ENCODE assay signal across 10 mouse cellular contexts in the genomic region with DNA sequence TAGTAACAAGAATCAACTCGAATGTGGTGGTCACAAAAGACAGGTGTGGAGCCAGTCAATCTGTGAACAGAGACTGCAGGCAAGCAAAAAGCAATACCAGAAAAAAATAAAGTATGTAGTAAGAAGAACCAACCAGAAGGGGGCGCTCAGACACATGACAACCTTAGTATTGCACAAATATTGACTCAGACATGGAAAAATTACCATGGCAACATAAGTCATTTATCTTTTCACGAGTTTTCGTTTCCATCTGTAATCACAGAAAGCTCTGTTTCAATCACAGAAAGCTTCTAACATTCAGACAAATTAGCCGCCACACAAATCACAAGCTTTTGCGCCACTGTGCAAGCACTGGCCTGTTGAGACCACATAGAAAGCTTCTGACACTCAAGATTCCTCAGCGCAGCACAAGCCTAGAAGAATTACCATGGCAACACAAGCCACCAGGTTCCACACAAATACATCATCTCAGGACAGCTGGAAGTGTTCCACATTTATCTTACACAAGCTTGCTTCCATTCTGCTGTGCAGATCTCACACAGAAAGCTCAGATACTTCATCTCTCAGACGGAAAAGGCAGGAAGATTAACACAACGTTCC. TPM values are rescaled to one million over a fixed set of nuclear protein-coding genes. Genes with fewer than 3 reads are reported as not detected.
DNase-seq lines count a peak whose midpoint lies in the region.
"Had no signal": no experiment of that assay in that cellular context is flagged by ENCODE, and none has a peak within 500 bp of the region (broad histone marks: within the 10 kb centered on the region; RNA-seq: fewer than 3 reads in every experiment).

No protein-coding gene starts in this region.

- no peaks in the 10 kb centered on the region for H3K27me3 ChIP-seq in heart, embryonic 10.5 days (ENCODE audit: insufficient read depth, poor library complexity, severe bottlenecking)

- no peaks in the 10 kb centered on the region for H3K36me3 ChIP-seq in heart, embryonic 10.5 days

- no peaks in the 10 kb centered on the region for H3K4me1 ChIP-seq in heart, embryonic 10.5 days

- peak; percentile 21 for DNase-seq in heart, adult 8-10 months (ENCODE audit: low spot score)
- no peak for DNase-seq in heart, embryonic 10.5 days (ENCODE audit: low spot score)
- DNase-seq in 3134 (ENCODE audit: extremely low read depth, insufficient read length, low spot score), result peak; percentile 2
- DNase-seq in Muller cell, postnatal 12 days (ENCODE audit: inconsistent ontology term), result peak; percentile 14
- peak; percentile 13 for DNase-seq in embryo, embryonic 11.5 days (ENCODE audit: low read depth, low spot score)
- peak; percentile 14 to 25 for DNase-seq in layer of hippocampus, postnatal 36 days
- peak; percentile 3 for DNase-seq in retina, adult 2 months (ENCODE audit: low read depth, low spot score)
- no peak for DNase-seq in spleen, postnatal 10 days (ENCODE audit: low spot score in 2 of 2)

- H3K9me3 ChIP-seq in heart, embryonic 10.5 days, result no peaks in the 10 kb centered on the region

- H3K4me3 ChIP-seq in heart, embryonic 10.5 days, result no peak overlapping the region

- H3K27ac ChIP-seq in heart, embryonic 10.5 days, result no peak overlapping the region

- 45% methylated on average over 9 of the region's 9 CpGs for WGBS in heart, embryonic 10.5 days

RNA-seq across cellular contexts. Expression of a gene that starts 24.8 kb away (rescaled TPM):
- total RNA-seq in heart, adult 8-10 months (2022), result not detected
- polyA plus RNA-seq in heart, embryonic 10.5 days (2016; fragmentation: Nextera tagmentation; extraction: Ambion mirVana), result not detected in 2 replicates
- total RNA-seq in layer of hippocampus, postnatal 36 days (2021), result not detected
- total RNA-seq: layer of hippocampus, adult 18-20 months had no signal
- polyA plus RNA-seq: spleen, adult 2 months had no signal

RNA-seq across cellular contexts. Expression of a gene that starts 41.3 kb away (rescaled TPM):
- under 1 TPM in 1 of 4 experiments, not detected in 3; 0.14 TPM for total RNA-seq in heart, adult 8-10 months (2022)
- not detected in 2 replicates for polyA plus RNA-seq in heart, embryonic 10.5 days (2016; fragmentation: Nextera tagmentation; extraction: Ambion mirVana)
- not detected for total RNA-seq in layer of hippocampus, postnatal 36 days (2021)
- total RNA-seq: layer of hippocampus, adult 18-20 months had no signal
- polyA plus RNA-seq: spleen, adult 2 months had no signal

RNA-seq across cellular contexts. Expression of a gene that starts 53.7 kb away (rescaled TPM):
- under 1 TPM in 1 of 4 experiments, not detected in 3; 0.31 TPM for total RNA-seq in heart, adult 8-10 months (2022)
- polyA plus RNA-seq in heart, embryonic 10.5 days (2016; fragmentation: Nextera tagmentation; extraction: Ambion mirVana), result 0.25 and 0.38 TPM in 2 replicates
- total RNA-seq in layer of hippocampus, postnatal 36 days (2021), result not detected
- total RNA-seq: layer of hippocampus, adult 18-20 months had no signal

Comparison
In these comparisons a context has a peak if more than half of its experiments do, and no peak if none do; other contexts are left out.
1. DNase-seq: peak in heart, adult 8-10 months (single experiment), 3134 (single experiment), Muller cell, postnatal 12 days (single experiment), embryo, embryonic 11.5 days (single experiment), layer of hippocampus, postnatal 36 days (2 of 2) and retina, adult 2 months (single experiment); none in heart, embryonic 10.5 days (single experiment) and spleen, postnatal 10 days (0 of 2).